Mouse (Mus musculus) c-Kit-positive CD71-positive TER-119-negative erythroid progenitor cells, embryonic 14.5 days (primary cell): ENCODE measurements around the gene Cacna1h.

Source experiments
- DNase-seq: peaks from one replicate; pipeline ENCODE4 v3.0.0-alpha.2; 2013; ENCODE audit warnings: low read depth

Gene Cacna1h

GRCm38 (mm10) chr17:25445074-25445473, 11.5 kb upstream of the Cacna1h start:
- DNase-seq: no peak

- no peak for DNase-seq
Measured at GRCm38 (mm10) chr17:25442889-25443288, 9.3 kb upstream of the Cacna1h start.

- DNase-seq: no peak
Measured at GRCm38 (mm10) chr17:25441417-25441816, 7.8 kb upstream of the Cacna1h start.

- no peak for DNase-seq
Measured at GRCm38 (mm10) chr17:25433223-25433616, 363 bp downstream of the Cacna1h start.

- DNase-seq: no peak
Measured at GRCm38 (mm10) chr17:25432433-25433181, 976 bp downstream of the Cacna1h start.

GRCm38 (mm10) chr17:25430534-25430933, 3.0 kb downstream of the Cacna1h start:
- no peak for DNase-seq

- DNase-seq: no peak
Measured at GRCm38 (mm10) chr17:25429886-25430285, 3.7 kb downstream of the Cacna1h start.

- no peak for DNase-seq
Measured at GRCm38 (mm10) chr17:25429240-25429639, 4.3 kb downstream of the Cacna1h start.

GRCm38 (mm10) chr17:25427441-25427840, 6.1 kb downstream of the Cacna1h start:
- DNase-seq: no peak

GRCm38 (mm10) chr17:25425996-25426395, 7.6 kb downstream of the Cacna1h start:
- DNase-seq: no peak

GRCm38 (mm10) chr17:25424526-25425080, 9.0 kb downstream of the Cacna1h start:
- DNase-seq: no peak

GRCm38 (mm10) chr17:25420998-25421397, 12.6 kb downstream of the Cacna1h start:
- no peak for DNase-seq

GRCm38 (mm10) chr17:25418926-25419325, 14.7 kb downstream of the Cacna1h start:
- DNase-seq: no peak

GRCm38 (mm10) chr17:25417990-25418389, 15.6 kb downstream of the Cacna1h start:
- DNase-seq: no peak

- DNase-seq: no peak
Measured at GRCm38 (mm10) chr17:25416219-25416618, 17.4 kb downstream of the Cacna1h start.

GRCm38 (mm10) chr17:25415421-25415913, 18.1 kb downstream of the Cacna1h start:
- DNase-seq: no peak

GRCm38 (mm10) chr17:25414917-25415316, 18.7 kb downstream of the Cacna1h start:
- DNase-seq: no peak

GRCm38 (mm10) chr17:25414209-25414608, 19.4 kb downstream of the Cacna1h start:
- no peak for DNase-seq

- DNase-seq: no peak
Measured at GRCm38 (mm10) chr17:25411251-25411650, 22.3 kb downstream of the Cacna1h start.

- DNase-seq: no peak
Measured at GRCm38 (mm10) chr17:25410786-25411185, 22.8 kb downstream of the Cacna1h start.

- DNase-seq: no peak
Measured at GRCm38 (mm10) chr17:25410180-25410579, 23.4 kb downstream of the Cacna1h start.

- no peak for DNase-seq
Measured at GRCm38 (mm10) chr17:25409621-25410020, 24.0 kb downstream of the Cacna1h start.

GRCm38 (mm10) chr17:25408302-25408999, 25.1 kb downstream of the Cacna1h start:
- DNase-seq: no peak
